Mouse (Mus musculus) heart, postnatal 10 days (tissue): Measurements from ENCODE around the gene Mtfr2. TPM values are rescaled to one million over a fixed set of nuclear protein-coding genes. Genes with fewer than 3 reads are reported as not detected.
A peak's percentile ranks its signal among the peaks of the same experiment; 100 is the strongest.

Experiments
- DNase-seq, 2 experiments: peaks; one replicate each; pipeline ENCODE4 v3.0.0; 2021
- intact Hi-C: fragments of 180-260 bp; cut with DNase I; formaldehyde crosslinking; loops from one replicate; pipeline ENCODE4 v1.15.1; 2025
- total RNA-seq, 2 experiments: library from RNA; stranded (reverse); gene quantifications; 2 replicates each; pipeline ENCODE4 v1.2.3; 2021

Mtfr2 gene
- 1 to 10 TPM; 2.4 to 2.5 TPM for total RNA-seq

GRCm38 (mm10) chr10:20347285-20348214 lies at the start of gene Mtfr2:
Mtfr2 (plus strand) TSS chr10:20347770.
- intact Hi-C loops = loop anchor here (5.0 kb wide), 2 partner anchors 35 to 55 kb away; partner anchors contain the start of gene Bclaf1
- peak; percentile 94 to 96 for DNase-seq

- DNase-seq = peak; percentile 32 to 41
Observed at GRCm38 (mm10) chr10:20298152-20298920, 49.2 kb upstream of the Mtfr2 start.

DNA sequence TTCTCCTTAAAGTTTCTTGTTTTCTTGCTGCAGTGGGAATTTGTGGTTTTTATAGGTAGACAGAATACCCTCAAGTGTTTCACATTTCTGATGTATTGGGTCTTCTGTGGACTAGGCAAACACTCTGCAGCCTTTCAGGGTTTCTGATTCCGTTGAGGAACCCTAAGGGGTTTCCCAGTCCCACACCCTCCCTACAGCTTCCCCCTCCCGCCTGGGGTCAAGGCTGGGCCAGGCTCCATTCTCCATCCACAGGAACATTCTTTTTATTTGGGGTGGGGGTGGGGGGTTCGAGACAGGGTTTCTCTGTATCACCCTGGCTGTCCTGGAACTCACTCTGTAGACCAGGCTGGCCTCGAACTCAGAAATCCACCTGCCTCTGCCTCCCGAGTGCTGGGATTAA lies 48.5 kb upstream of the Mtfr2 start:
- intact Hi-C loops = no loop called here
- DNase-seq = no peak

More at GRCm38 (mm10) chr10:20298152-20298920, 49.2 kb upstream of the Mtfr2 start:
- intact Hi-C loops = no loop called here

DNA sequence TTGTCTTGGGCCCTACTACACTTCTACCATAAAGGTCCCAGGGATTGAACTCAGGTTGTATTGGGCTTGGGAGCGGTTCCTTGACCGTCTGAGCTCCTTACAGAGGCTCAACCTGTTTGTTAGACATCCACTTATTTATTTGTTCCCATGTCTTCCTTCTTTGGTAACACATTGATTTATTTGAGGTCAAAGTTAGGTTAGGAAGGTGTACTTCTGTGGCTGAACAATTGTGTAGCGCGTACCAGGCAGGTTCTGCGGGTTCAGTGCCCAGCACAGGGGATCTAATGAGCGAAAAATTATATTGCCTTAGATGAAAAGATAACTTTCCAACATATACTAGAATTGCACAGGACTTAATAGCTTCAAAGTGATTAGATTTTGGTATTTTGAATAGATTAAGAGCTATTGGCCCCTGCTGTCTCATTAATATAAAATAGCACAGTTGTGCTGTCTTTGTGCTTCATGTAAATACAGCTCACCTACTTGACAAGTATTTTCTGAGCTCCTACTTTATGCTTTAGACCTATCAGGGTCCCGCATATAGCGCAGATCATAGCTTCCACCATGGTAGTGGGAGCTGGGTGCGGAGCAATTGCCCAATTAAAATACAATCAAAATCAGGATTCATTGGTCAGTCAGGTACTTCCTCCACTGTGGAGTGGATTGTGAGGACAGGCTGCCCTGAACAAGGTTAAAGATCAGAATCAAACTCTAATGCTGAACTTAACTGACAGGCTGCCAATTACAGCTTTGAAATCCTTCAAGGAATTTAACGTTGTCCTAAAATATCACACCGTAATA lies 36.4 kb upstream of the Mtfr2 start:
- intact Hi-C loops = loop anchor here (2.0 to 10.0 kb wide), 3 partner anchors 20 to 156 kb away; partner anchors contain the start of gene Mtfr2
- DNase-seq = no peak

GRCm38 (mm10) chr10:20311918-20312735 lies 35.4 kb upstream of the Mtfr2 start, which contains the start of gene Bclaf1:
Bclaf1 (plus strand) TSS chr10:20312469.
- intact Hi-C loops = loop anchor here (2.0 to 10.0 kb wide), 3 partner anchors 21 to 157 kb away; partner anchors contain the start of gene Mtfr2
- DNase-seq = peak; percentile 100

DNA sequence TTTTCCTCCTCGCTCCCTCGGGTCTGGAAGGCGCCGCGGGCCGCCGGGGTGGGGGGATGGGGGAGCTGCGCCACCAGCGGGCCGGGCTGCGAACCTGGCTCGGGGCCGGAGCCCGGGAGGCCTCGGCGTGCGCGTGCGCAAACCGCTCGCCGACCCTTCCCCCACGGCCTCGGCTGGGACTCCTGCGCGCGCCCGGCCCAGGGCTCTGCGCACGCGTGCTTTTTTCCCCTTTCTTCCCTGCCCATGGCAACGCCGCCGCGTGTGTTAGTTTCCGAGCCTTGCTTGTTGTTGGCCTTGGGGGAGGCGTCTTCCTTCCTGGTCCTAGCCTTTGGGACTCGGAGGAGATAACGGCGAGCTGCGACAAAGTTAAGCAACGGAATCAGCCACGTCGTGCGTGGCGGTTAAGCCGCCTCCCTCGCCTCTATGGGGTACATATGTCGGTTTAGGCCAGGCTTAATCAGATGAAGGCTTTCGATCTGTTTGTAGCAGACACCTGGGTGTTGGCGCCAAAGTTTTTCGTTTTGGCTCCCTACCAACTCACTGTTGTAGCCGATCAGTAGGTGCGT lies 34.8 kb upstream of the Mtfr2 start:
- DNase-seq = peak; percentile 93 to 95
- intact Hi-C loops = loop anchor here (5.0 to 10.0 kb wide), 2 partner anchors 34 to 158 kb away; partner anchors contain the start of gene Mtfr2

GRCm38 (mm10) chr10:20313447-20313846 lies 34.1 kb upstream of the Mtfr2 start:
- intact Hi-C loops = loop anchor here (5.0 to 10.0 kb wide), 2 partner anchors 34 to 159 kb away; partner anchors contain the start of gene Mtfr2
- no peak for DNase-seq

- intact Hi-C loops = loop anchor here (5.0 to 10.0 kb wide), 2 partner anchors 33 to 159 kb away; partner anchors contain the start of gene Mtfr2
- no peak for DNase-seq
Observed at GRCm38 (mm10) chr10:20313941-20314340, 33.6 kb upstream of the Mtfr2 start.

GRCm38 (mm10) chr10:20314797-20315196 lies 32.8 kb upstream of the Mtfr2 start:
- peak in 1 of 2 experiments; percentile 35 for DNase-seq
- intact Hi-C loops = loop anchor here (5.0 to 10.0 kb wide), 2 partner anchors 33 to 160 kb away; partner anchors contain the start of gene Mtfr2

DNA sequence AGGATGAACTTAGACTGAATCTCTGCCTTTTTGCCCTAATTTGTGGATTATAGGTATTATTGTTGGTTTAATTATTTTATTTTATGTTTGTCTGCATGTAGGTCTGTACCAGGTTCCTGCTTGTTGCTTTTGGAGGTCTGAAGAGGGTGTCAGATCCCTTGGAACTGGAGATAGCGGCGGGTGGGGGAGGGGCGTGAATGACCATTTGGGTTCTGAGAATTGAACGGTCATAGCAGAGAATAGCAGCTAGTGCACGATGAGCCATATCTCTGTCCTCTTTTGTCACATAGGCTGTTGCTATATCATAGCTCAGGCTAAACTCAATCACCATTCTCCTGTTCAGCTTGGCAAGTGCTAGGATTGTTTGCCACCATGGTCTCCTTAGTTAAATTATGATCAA lies 30.1 kb upstream of the Mtfr2 start:
- DNase-seq = peak in 1 of 2 experiments; percentile 30
- intact Hi-C loops = loop anchor here (10.0 kb wide), 1 partner anchor 163 kb away; no protein-coding TSS in a partner anchor

- DNase-seq = no peak
- intact Hi-C loops = no loop called here
Observed at GRCm38 (mm10) chr10:20326226-20326625, 21.3 kb upstream of the Mtfr2 start.

GRCm38 (mm10) chr10:20331262-20331661 lies 16.3 kb upstream of the Mtfr2 start:
- no peak for DNase-seq
- intact Hi-C loops = no loop called here

- no peak for DNase-seq
- intact Hi-C loops = no loop called here
Observed at GRCm38 (mm10) chr10:20337872-20338271, 9.7 kb upstream of the Mtfr2 start.

DNA sequence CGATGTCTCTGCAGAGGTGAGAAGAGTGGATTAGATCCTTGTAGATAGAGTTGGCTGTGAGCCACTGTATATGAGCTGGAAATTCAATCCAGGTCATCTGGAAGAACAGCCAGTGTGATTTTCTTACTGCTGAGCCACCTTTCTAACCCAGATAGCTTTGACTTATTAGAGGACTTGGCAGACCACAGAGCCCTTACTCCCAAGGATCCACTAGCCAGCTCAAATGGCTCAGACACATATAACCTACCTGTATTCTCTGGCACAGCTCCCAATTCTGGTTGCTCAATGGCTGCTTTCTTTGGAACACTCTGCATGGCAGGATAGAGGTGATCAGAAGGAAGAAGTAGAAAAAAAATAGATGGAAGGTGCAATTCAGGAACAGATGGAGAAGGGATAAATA lies 1.8 kb upstream of the Mtfr2 start:
- intact Hi-C loops = loop anchor here (5.0 kb wide), 2 partner anchors 33 to 53 kb away; partner anchors contain the start of gene Bclaf1
- DNase-seq = no peak

GRCm38 (mm10) chr10:20348894-20349293 lies 1.3 kb downstream of the Mtfr2 start:
- intact Hi-C loops = loop anchor here (5.0 kb wide), 2 partner anchors 37 to 57 kb away; partner anchors contain the start of gene Bclaf1
- DNase-seq = no peak

GRCm38 (mm10) chr10:20361542-20362449 lies 14.2 kb downstream of the Mtfr2 start:
- intact Hi-C loops = loop anchor here (2.0 kb wide), 1 partner anchor 567 kb away; no protein-coding TSS in a partner anchor
- peak; percentile 22 to 38 for DNase-seq

GRCm38 (mm10) chr10:20362450-20363118 lies 15.0 kb downstream of the Mtfr2 start:
- DNase-seq = no peak
- intact Hi-C loops = loop anchor here (1.0 to 2.0 kb wide), 2 partner anchors 566 to 586 kb away; no protein-coding TSS in a partner anchor
